Mouse (Mus musculus) brain, embryonic 14.5 days (tissue): Measurements from ENCODE around the gene Gm2244. TPM values are rescaled to one million over a fixed set of nuclear protein-coding genes. Genes with fewer than 3 reads are reported as not detected.
"Not testable (repeated sequence)": the region's sequence is repeated elsewhere in the genome, so short reads cannot be mapped to it uniquely, and the experiment has no call there.

Source experiments
- DNase-seq: peaks from one replicate; pipeline ENCODE4 v3.0.0-alpha.2; 2011; ENCODE audit warnings: low read depth
- polyA plus RNA-seq: library from polyadenylated mRNA; depleted of rRNA; stranded (reverse); fragments of >200 nt; gene quantifications from 2 replicates; pipeline ENCODE4 v1.2.3, GENCODE M21; 2012; rRNA removed

Gm2244 gene
- 0.10 and 0.18 TPM in 2 replicates for polyA plus RNA-seq

GRCm38 (mm10) chr14:19549863-19550262 lies at the start of gene Gm2244:
Gene Gm2244 (minus strand): TSS chr14:19549963.
- DNase-seq = not testable (repeated sequence)

- peak; percentile 31 for DNase-seq
Measured at GRCm38 (mm10) chr14:19584804-19585667, 35.3 kb upstream of the Gm2244 start, which contains the start of gene Gm2237. Gene Gm2237 (minus strand): TSS chr14:19585135.

Other genes with a start within 250 kb of the Gm2244 start
- 1.2 and 7.5 TPM in 2 replicates for gene Gm21738, start 131.0 kb downstream of the Gm2244 start, polyA plus RNA-seq
- gene Gm2237, start 35.2 kb upstream of the Gm2244 start, polyA plus RNA-seq = 13.1 and 29.5 TPM in 2 replicates
- not detected in 2 replicates for gene Gm5458, start 52.6 kb upstream of the Gm2244 start, polyA plus RNA-seq
- gene Nid2, start 201.3 kb upstream of the Gm2244 start, polyA plus RNA-seq = 13.8 and 33.2 TPM in 2 replicates